Mouse (Mus musculus): Measurements from ENCODE around the gene Prr12. TPM values are rescaled to one million over a fixed set of nuclear protein-coding genes. Genes with fewer than 3 reads are reported as not detected.

Gene Prr12
- polyA plus RNA-seq, 1 experiment = 73.6 TPM

- Histone ChIP-seq H3K36me3 (replicated peaks; ENCODE audit: low read length) (no peaks in the 10 kb centered on the region), H3K9me3 (no peaks in the 10 kb centered on the region), H3K4me3 (replicated peaks) (peak within 1 kb of the TSS; percentile 56)
Measured at GRCm38 (mm10) chr7:45092048-45092447, 39.4 kb upstream of the Prr12 start, which contains the start of gene Rcn3. Gene Rcn3 (minus strand): TSS chr7:45092221.

GRCm38 (mm10) chr7:45091001-45091990, 38.6 kb upstream of the Prr12 start:
- Histone ChIP-seq H3K27me3 (replicated peaks) (peaks cover 60% of the 10 kb centered on the region), H3K36me3 (replicated peaks; ENCODE audit: low read length) (peaks cover 3% of the 10 kb centered on the region), H3K4me3 (replicated peaks) (no peak overlapping the region), H3K4me1 (peaks cover 65% of the 10 kb centered on the region), H3K9me3 (peaks cover 4% of the 10 kb centered on the region; the same call in 1 of the 2 replicates)
- no peak for TF ChIP-seq GATA1 (IDR thresholded peaks at IDR 0.05; ENCODE audit: borderline replicate concordance, low read length)
- TF ChIP-seq FLI1 (IDR thresholded peaks at IDR 0.05; ENCODE audit: low read length) = no peak

More at GRCm38 (mm10) chr7:45092048-45092447, 39.4 kb upstream of the Prr12 start, which contains the start of gene Rcn3:
- TF ChIP-seq FLI1 (IDR thresholded peaks at IDR 0.05; ENCODE audit: low read length) (no peak), GATA1 (IDR thresholded peaks at IDR 0.05; ENCODE audit: borderline replicate concordance, low read length) (no peak)
- H3K27me3 ChIP-seq (replicated peaks) = peaks cover 58% of the 10 kb centered on the region
- peaks cover 60% of the 10 kb centered on the region for H3K4me1 ChIP-seq

- Histone ChIP-seq H3K4me3 (replicated peaks) (no peak overlapping the region), H3K27me3 (replicated peaks) (peaks cover 60% of the 10 kb centered on the region), H3K36me3 (replicated peaks; ENCODE audit: low read length) (peaks cover 9% of the 10 kb centered on the region), H3K9me3 (peaks cover 9% of the 10 kb centered on the region), H3K4me1 (peaks cover 68% of the 10 kb centered on the region)
- no peak for TF ChIP-seq FLI1 (IDR thresholded peaks at IDR 0.05; ENCODE audit: low read length)
- no peak for TF ChIP-seq GATA1 (IDR thresholded peaks at IDR 0.05; ENCODE audit: borderline replicate concordance, low read length)
Measured at GRCm38 (mm10) chr7:45090251-45090977, 37.7 kb upstream of the Prr12 start.

- H3K36me3 ChIP-seq (replicated peaks; ENCODE audit: low read length) = peaks cover 9% of the 10 kb centered on the region
- H3K27me3 ChIP-seq (replicated peaks) = peaks cover 55% of the 10 kb centered on the region
- no peak overlapping the region for H3K4me3 ChIP-seq (replicated peaks)
- H3K4me1 ChIP-seq = peaks cover 64% of the 10 kb centered on the region
- TF ChIP-seq GATA1 (IDR thresholded peaks at IDR 0.05; ENCODE audit: borderline replicate concordance, low read length) (no peak), FLI1 (IDR thresholded peaks at IDR 0.05; ENCODE audit: low read length) (no peak)
- peaks cover 9% of the 10 kb centered on the region for H3K9me3 ChIP-seq
Measured at GRCm38 (mm10) chr7:45088597-45088996, 35.9 kb upstream of the Prr12 start.

GRCm38 (mm10) chr7:45086084-45086483, 33.4 kb upstream of the Prr12 start:
- no peak overlapping the region for H3K4me3 ChIP-seq (replicated peaks)
- peaks cover 11% of the 10 kb centered on the region for H3K9me3 ChIP-seq
- H3K36me3 ChIP-seq (replicated peaks; ENCODE audit: low read length) = peaks cover 11% of the 10 kb centered on the region
- H3K27me3 ChIP-seq (replicated peaks) = peaks cover 39% of the 10 kb centered on the region
- TF ChIP-seq GATA1 (IDR thresholded peaks at IDR 0.05; ENCODE audit: borderline replicate concordance, low read length) = no peak
- no peak for TF ChIP-seq FLI1 (IDR thresholded peaks at IDR 0.05; ENCODE audit: low read length)
- peaks cover 68% of the 10 kb centered on the region for H3K4me1 ChIP-seq

GRCm38 (mm10) chr7:45083300-45083890, 30.7 kb upstream of the Prr12 start:
- H3K27me3 ChIP-seq (replicated peaks) = peaks cover 32% of the 10 kb centered on the region
- H3K9me3 ChIP-seq = peaks cover 14% of the 10 kb centered on the region
- H3K36me3 ChIP-seq (replicated peaks; ENCODE audit: low read length) = peaks cover 14% of the 10 kb centered on the region
- H3K4me1 ChIP-seq = peaks cover 75% of the 10 kb centered on the region
- TF ChIP-seq FLI1 (IDR thresholded peaks at IDR 0.05; ENCODE audit: low read length) (no peak), GATA1 (IDR thresholded peaks at IDR 0.05; ENCODE audit: borderline replicate concordance, low read length) (no peak)
- H3K4me3 ChIP-seq (replicated peaks) = peak overlapping the region; percentile 87

- Histone ChIP-seq H3K4me3 (replicated peaks) (peak overlapping the region; percentile 87), H3K36me3 (replicated peaks; ENCODE audit: low read length) (peaks cover 21% of the 10 kb centered on the region), H3K27me3 (replicated peaks) (peaks cover 26% of the 10 kb centered on the region), H3K9me3 (peaks cover 14% of the 10 kb centered on the region), H3K4me1 (peaks cover 73% of the 10 kb centered on the region)
- TF ChIP-seq GATA1 (IDR thresholded peaks at IDR 0.05; ENCODE audit: borderline replicate concordance, low read length) (no peak), FLI1 (IDR thresholded peaks at IDR 0.05; ENCODE audit: low read length) (0 out of 2 replicates have a peak, but pooled peaks have one; percentile 38)
Measured at GRCm38 (mm10) chr7:45082401-45083299, 30.0 kb upstream of the Prr12 start.

GRCm38 (mm10) chr7:45081016-45081415, 28.3 kb upstream of the Prr12 start:
- peaks cover 12% of the 10 kb centered on the region for H3K27me3 ChIP-seq (replicated peaks)
- no peak for TF ChIP-seq FLI1 (IDR thresholded peaks at IDR 0.05; ENCODE audit: low read length)
- TF ChIP-seq GATA1 (IDR thresholded peaks at IDR 0.05; ENCODE audit: borderline replicate concordance, low read length) = no peak
- peaks cover 8% of the 10 kb centered on the region for H3K9me3 ChIP-seq
- peaks cover 62% of the 10 kb centered on the region for H3K4me1 ChIP-seq
- H3K36me3 ChIP-seq (replicated peaks; ENCODE audit: low read length) = peaks cover 32% of the 10 kb centered on the region
- no peak overlapping the region for H3K4me3 ChIP-seq (replicated peaks)
